In genomic region chr5:144767911-144768841, GRCm38 (mm10) we compare ENCODE assay signal across 8 mouse cellular contexts. TPM values are rescaled to one million over a fixed set of nuclear protein-coding genes. Genes with fewer than 3 reads are reported as not detected.
A peak's percentile ranks its signal among the peaks of the same experiment; 100 is the strongest.
DNase-seq lines count a peak whose midpoint lies in the region; ATAC-seq and TF ChIP-seq lines count a peak whose summit lies in the region.

No protein-coding gene starts in this region.

- peak; percentile 90 to 92 for DNase-seq in CD8-positive naive resting alpha-beta T cell, adult 2 months (ENCODE audit: low read depth in 2 of 2, low spot score in 2 of 2)
- DNase-seq in c-Kit-positive CD71-negative TER-119-negative erythroid progenitor cells, embryonic 14.5 days (ENCODE audit: low read depth) = peak; percentile 75
- peak; percentile 94 for DNase-seq in forebrain, embryonic 11.5 days (ENCODE audit: low spot score)
- DNase-seq in heart, postnatal 0 days (ENCODE audit: low spot score) = peak; percentile 84
- DNase-seq in kidney, postnatal 4 days = peak; percentile 93 to 95

- peak overlapping the region; percentile 93 for H3K9ac ChIP-seq in forebrain, embryonic 11.5 days (ENCODE audit: low read length)
- peak overlapping the region; percentile 85 for H3K9ac ChIP-seq in heart, postnatal 0 days (replicated peaks; ENCODE audit: low read depth, low read length)
- peak overlapping the region; percentile 77 for H3K9ac ChIP-seq in liver, embryonic 16.5 days (ENCODE audit: low read depth, low read length)
- H3K9ac ChIP-seq in neural tube, embryonic 13.5 days = peak overlapping the region; percentile 95

- TF ChIP-seq EP300 in heart, postnatal 0 days (IDR thresholded peaks at IDR 0.05; ENCODE audit: low read depth) = no peak

- H3K27me3 ChIP-seq in forebrain, embryonic 11.5 days (ENCODE audit: control insufficient read depth, insufficient read depth, low read length) = no peaks in the 10 kb centered on the region
- no peaks in the 10 kb centered on the region for H3K27me3 ChIP-seq in heart, postnatal 0 days (ENCODE audit: control insufficient read depth, insufficient read depth, low read length)
- H3K27me3 ChIP-seq in liver, embryonic 16.5 days (ENCODE audit: control insufficient read depth, insufficient read depth, low read depth, low read length) = no peaks in the 10 kb centered on the region
- no peaks in the 10 kb centered on the region for H3K27me3 ChIP-seq in neural tube, embryonic 13.5 days
- no peaks in the 10 kb centered on the region for H3K27me3 ChIP-seq in testis, adult 2 months (ENCODE audit: control insufficient read depth, insufficient read depth, low read length)

- H3K4me1 ChIP-seq in forebrain, embryonic 11.5 days (replicated peaks; ENCODE audit: control insufficient read depth, insufficient read depth, low read length) = peaks cover 5% of the 10 kb centered on the region; the same call in 1 of the 2 replicates
- H3K4me1 ChIP-seq in heart, postnatal 0 days (ENCODE audit: control insufficient read depth, insufficient read depth) = peaks cover 9% of the 10 kb centered on the region
- peaks cover 9% of the 10 kb centered on the region for H3K4me1 ChIP-seq in liver, embryonic 16.5 days (ENCODE audit: control insufficient read depth, low read depth, low read length)
- H3K4me1 ChIP-seq in neural tube, embryonic 13.5 days (replicated peaks) = peaks cover 16% of the 10 kb centered on the region
- H3K4me1 ChIP-seq in testis, adult 2 months (ENCODE audit: control insufficient read depth, insufficient read depth, low read length) = peaks cover 12% of the 10 kb centered on the region

- H3K36me3 ChIP-seq in forebrain, embryonic 11.5 days (ENCODE audit: control insufficient read depth, insufficient read depth, low read length) = peaks cover 3% of the 10 kb centered on the region; the same call in 1 of the 2 replicates
- peaks cover 18% of the 10 kb centered on the region for H3K36me3 ChIP-seq in heart, postnatal 0 days (replicated peaks; ENCODE audit: control insufficient read depth, insufficient read depth, low read length)
- 0 out of 2 replicates have a peak, but pooled peaks cover 3% of the 10 kb centered on the region for H3K36me3 ChIP-seq in liver, embryonic 16.5 days (ENCODE audit: control insufficient read depth, insufficient read depth)
- H3K36me3 ChIP-seq in neural tube, embryonic 13.5 days = peaks cover 27% of the 10 kb centered on the region
- H3K36me3 ChIP-seq in testis, adult 2 months (ENCODE audit: control insufficient read depth, insufficient read depth, low read length) = no peaks in the 10 kb centered on the region

- peak overlapping the region; percentile 85 for H3K4me3 ChIP-seq in forebrain, embryonic 11.5 days (ENCODE audit: low read depth, low read length)
- peak overlapping the region; percentile 89 for H3K4me3 ChIP-seq in heart, postnatal 0 days (ENCODE audit: low read depth, low read length)
- peak overlapping the region; percentile 76 for H3K4me3 ChIP-seq in liver, embryonic 16.5 days (ENCODE audit: low read depth, low read length)
- peak overlapping the region; percentile 86 for H3K4me3 ChIP-seq in neural tube, embryonic 13.5 days
- H3K4me3 ChIP-seq in testis, adult 2 months (ENCODE audit: control insufficient read depth, low read depth, low read length) = peak overlapping the region; percentile 83

- peak; percentile 92 for ATAC-seq in forebrain, embryonic 11.5 days (replicated peaks; ENCODE audit: low FRiP score)
- ATAC-seq in heart, postnatal 0 days (ENCODE audit: insufficient read depth, low read depth) = peak; percentile 89
- ATAC-seq in liver, embryonic 16.5 days (ENCODE audit: low read depth) = peak; percentile 89
- peak; percentile 91 for ATAC-seq in neural tube, embryonic 13.5 days (ENCODE audit: low read depth)

- peak; percentile 61 for TF ChIP-seq POLR2A in testis, adult 2 months (IDR thresholded peaks at IDR 0.05; ENCODE audit: control insufficient read depth, low read depth, low read length)

- peak overlapping the region; percentile 94 for H3K27ac ChIP-seq in forebrain, embryonic 11.5 days (ENCODE audit: low read depth, low read length)
- H3K27ac ChIP-seq in heart, postnatal 0 days (ENCODE audit: low read depth) = peak overlapping the region; percentile 95
- peak overlapping the region; percentile 83 for H3K27ac ChIP-seq in liver, embryonic 16.5 days (ENCODE audit: low read length)
- peak overlapping the region; percentile 97 for H3K27ac ChIP-seq in neural tube, embryonic 13.5 days (replicated peaks)
- H3K27ac ChIP-seq in testis, adult 2 months (ENCODE audit: control insufficient read depth, insufficient read depth, low read depth, low read length) = peak overlapping the region; percentile 87

- no peaks in the 10 kb centered on the region for H3K9me3 ChIP-seq in forebrain, embryonic 11.5 days (ENCODE audit: control insufficient read depth, low read length)
- no peaks in the 10 kb centered on the region for H3K9me3 ChIP-seq in heart, postnatal 0 days (replicated peaks; ENCODE audit: control insufficient read depth, low read length)
- H3K9me3 ChIP-seq in liver, embryonic 16.5 days (replicated peaks; ENCODE audit: control insufficient read depth, low read length) = no peaks in the 10 kb centered on the region
- no peaks in the 10 kb centered on the region for H3K9me3 ChIP-seq in neural tube, embryonic 13.5 days

- peak overlapping the region; percentile 76 for H3K4me2 ChIP-seq in forebrain, embryonic 11.5 days (ENCODE audit: low read depth, low read length, severe bottlenecking)
- H3K4me2 ChIP-seq in heart, postnatal 0 days (ENCODE audit: low read depth, low read length) = peak overlapping the region; percentile 79
- peak overlapping the region; percentile 77 for H3K4me2 ChIP-seq in liver, embryonic 16.5 days (ENCODE audit: low read depth, low read length)
- peak overlapping the region; percentile 74 for H3K4me2 ChIP-seq in neural tube, embryonic 13.5 days

- WGBS in forebrain, embryonic 11.5 days = under 1% methylated on average over 89 of the region's 92 CpGs
- under 1% methylated on average over 91 of the region's 92 CpGs for WGBS in heart, postnatal 0 days
- under 1% methylated on average over 92 of the region's 92 CpGs for whole genome bisulfite sequencing in liver, embryonic 16.5 days (ENCODE audit: insufficient replicate concordance)
- under 1% methylated on average over 92 of the region's 92 CpGs for WGBS in neural tube, embryonic 13.5 days

- peak; percentile 75 for TF ChIP-seq CTCF in heart, postnatal 0 days (IDR thresholded peaks at IDR 0.05; ENCODE audit: low read depth)
- peak; percentile 80 for TF ChIP-seq CTCF in testis, adult 2 months (IDR thresholded peaks at IDR 0.05; ENCODE audit: control insufficient read depth, insufficient read depth, insufficient replicate concordance, low read depth, low read length)

RNA-seq across cellular contexts. Expression of gene Trrap, which starts 0.6 kb away (rescaled TPM):
- polyA plus RNA-seq in forebrain, embryonic 11.5 days (2014; fragmentation: Nextera tagmentation; extraction: Ambion mirVana) = 116 and 137 TPM in 2 replicates
- total RNA-seq in heart, postnatal 0 days (2014; rRNA removed; ENCODE audit: low replicate concordance) = 73.2 and 85.0 TPM in 2 replicates
- 23.2 and 24.6 TPM in 2 replicates for polyA plus RNA-seq in heart, postnatal 0 days (2015; fragmentation: Nextera tagmentation; extraction: Ambion mirVana)
- 12.5 and 15.5 TPM in 2 replicates for polyA plus RNA-seq in liver, embryonic 16.5 days (2015; fragmentation: Nextera tagmentation; extraction: Ambion mirVana)
- 72.1 and 80.6 TPM in 2 replicates for polyA plus RNA-seq in neural tube, embryonic 13.5 days (2015; fragmentation: Nextera tagmentation; extraction: Ambion mirVana)
- polyA plus RNA-seq in testis, adult 2 months (2012; rRNA removed) = 107 and 109 TPM in 2 replicates

RNA-seq across cellular contexts. Expression of gene Tmem130, which starts 6.6 kb away (rescaled TPM):
- polyA plus RNA-seq in forebrain, embryonic 11.5 days (2014; fragmentation: Nextera tagmentation; extraction: Ambion mirVana) = 14.5 and 16.0 TPM in 2 replicates
- 0.53 and 2.2 TPM in 2 replicates for total RNA-seq in heart, postnatal 0 days (2014; rRNA removed; ENCODE audit: low replicate concordance)
- 0.36 and 0.44 TPM in 2 replicates for polyA plus RNA-seq in heart, postnatal 0 days (2015; fragmentation: Nextera tagmentation; extraction: Ambion mirVana)
- 0.22 and 0.28 TPM in 2 replicates for polyA plus RNA-seq in liver, embryonic 16.5 days (2015; fragmentation: Nextera tagmentation; extraction: Ambion mirVana)
- polyA plus RNA-seq in neural tube, embryonic 13.5 days (2015; fragmentation: Nextera tagmentation; extraction: Ambion mirVana) = 171 and 179 TPM in 2 replicates
- 21.9 and 22.7 TPM in 2 replicates for polyA plus RNA-seq in testis, adult 2 months (2012; rRNA removed)

Comparison
In these comparisons a context has a peak if more than half of its experiments do, and no peak if none do; other contexts are left out.
1. Peak in every context shown above with its lines: DNase-seq, ATAC-seq, H3K4me3 ChIP-seq and H3K27ac ChIP-seq.
2. RNA of gene Tmem130, which starts 6.6 kb away (polyA plus RNA-seq): 171 to 179 TPM in neural tube, embryonic 13.5 days, 21.9 to 22.7 TPM in testis, adult 2 months and 14.5 to 16.0 TPM in forebrain, embryonic 11.5 days; 0.36 to 0.44 TPM in heart, postnatal 0 days and 0.22 to 0.28 TPM in liver, embryonic 16.5 days; every median in the first group is over 10 times any median in the second.